Mouse (Mus musculus): ENCODE results near the gene Ccdc8. TPM values are rescaled to one million over a fixed set of nuclear protein-coding genes. Genes with fewer than 3 reads are reported as not detected.

Gene Ccdc8
- polyA plus RNA-seq, 1 experiment from 2014 or later, result 4.5 TPM

DNA sequence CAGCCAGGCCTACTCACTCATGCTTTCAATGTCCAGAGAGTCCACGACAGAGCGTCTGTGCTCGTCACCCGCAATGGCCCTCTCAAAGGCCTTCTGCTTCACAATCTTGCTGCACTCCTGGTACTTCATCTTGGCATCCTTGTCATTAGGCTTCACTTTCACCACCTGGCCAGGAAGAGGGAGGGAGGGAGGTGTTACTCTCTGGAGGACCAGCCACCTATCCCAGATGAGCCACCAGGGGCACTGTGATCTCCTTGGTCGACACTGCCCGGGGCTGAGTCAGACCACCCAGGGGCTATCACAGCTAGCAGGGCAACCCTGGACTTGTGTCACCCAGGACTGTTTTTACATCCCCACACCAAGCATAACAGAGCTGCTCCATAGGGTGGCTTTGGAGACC is 22.9 kb downstream of the Ccdc8 start:
- no peaks in the 10 kb centered on the region for H3K9me3 ChIP-seq (ENCODE audit: control insufficient read depth, low read length)
- H3K4me3 ChIP-seq (replicated peaks; ENCODE audit: low read depth, low read length), result no peak overlapping the region
- DNase-seq (no peak), ATAC-seq (ENCODE audit: low FRiP score, low TSS enrichment) (no peak)
- H3K4me2 ChIP-seq (ENCODE audit: low read length), result no peak overlapping the region
- H3K4me1 ChIP-seq (ENCODE audit: control insufficient read depth, insufficient read depth, low read length), result no peaks in the 10 kb centered on the region
- peaks cover 89% of the 10 kb centered on the region for H3K36me3 ChIP-seq (ENCODE audit: control insufficient read depth, insufficient read depth, low read length)
- no peak overlapping the region for H3K9ac ChIP-seq (replicated peaks; ENCODE audit: low read length)
- no peak overlapping the region for H3K27ac ChIP-seq (replicated peaks; ENCODE audit: low read depth, low read length)
- no peaks in the 10 kb centered on the region for H3K27me3 ChIP-seq (ENCODE audit: control insufficient read depth, insufficient read depth, low read length)
- 81% methylated on average over 6 of the region's 6 CpGs for WGBS

DNA sequence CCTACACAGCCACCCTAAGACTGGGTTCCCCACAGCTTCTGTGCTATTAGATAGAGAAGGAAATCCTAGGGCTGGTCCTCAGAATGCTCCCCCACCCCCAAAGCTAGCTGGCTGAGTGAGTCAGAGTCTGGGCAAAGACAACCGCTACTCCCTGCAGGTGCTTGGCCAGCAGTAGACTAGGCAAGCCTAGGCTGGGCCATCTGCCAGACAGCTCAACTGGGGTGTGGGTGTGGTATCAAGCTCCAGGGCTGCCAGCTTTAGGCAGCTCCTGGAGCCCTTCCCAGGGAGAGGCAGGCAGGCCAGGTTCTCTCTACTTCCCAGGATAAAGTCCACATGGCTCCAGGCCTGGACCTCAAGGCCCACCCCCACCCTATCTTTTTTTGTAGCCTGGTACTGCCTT is 24.5 kb downstream of the Ccdc8 start:
- Histone ChIP-seq H3K27me3 (ENCODE audit: control insufficient read depth, insufficient read depth, low read length) (no peaks in the 10 kb centered on the region), H3K27ac (replicated peaks; ENCODE audit: low read depth, low read length) (no peak overlapping the region), H3K36me3 (ENCODE audit: control insufficient read depth, insufficient read depth, low read length) (peaks cover 89% of the 10 kb centered on the region), H3K4me3 (replicated peaks; ENCODE audit: low read depth, low read length) (no peak overlapping the region), H3K4me2 (ENCODE audit: low read length) (no peak overlapping the region), H3K9ac (replicated peaks; ENCODE audit: low read length) (no peak overlapping the region), H3K4me1 (ENCODE audit: control insufficient read depth, insufficient read depth, low read length) (no peaks in the 10 kb centered on the region), H3K9me3 (ENCODE audit: control insufficient read depth, low read length) (no peaks in the 10 kb centered on the region)
- ATAC-seq (ENCODE audit: low FRiP score, low TSS enrichment) (peak; percentile 49; the same call in 1 of the 2 replicates), DNase-seq (peak; percentile 60)
- WGBS, result 84% methylated on average over 1 of the region's 1 CpGs

- Histone ChIP-seq H3K36me3 (ENCODE audit: control insufficient read depth, insufficient read depth, low read length) (peaks cover 89% of the 10 kb centered on the region), H3K4me1 (ENCODE audit: control insufficient read depth, insufficient read depth, low read length) (no peaks in the 10 kb centered on the region)
- no peak for ATAC-seq (ENCODE audit: low FRiP score, low TSS enrichment)
Measured at GRCm38 (mm10) chr7:17017921-17018320, 25.4 kb downstream of the Ccdc8 start.

GRCm38 (mm10) chr7:17019426-17020166 is 27.1 kb downstream of the Ccdc8 start:
- Histone ChIP-seq H3K4me2 (ENCODE audit: low read length) (no peak overlapping the region), H3K27ac (replicated peaks; ENCODE audit: low read depth, low read length) (no peak overlapping the region), H3K9me3 (ENCODE audit: control insufficient read depth, low read length) (no peaks in the 10 kb centered on the region), H3K36me3 (ENCODE audit: control insufficient read depth, insufficient read depth, low read length) (peaks cover 85% of the 10 kb centered on the region), H3K4me3 (replicated peaks; ENCODE audit: low read depth, low read length) (no peak overlapping the region), H3K27me3 (ENCODE audit: control insufficient read depth, insufficient read depth, low read length) (no peaks in the 10 kb centered on the region), H3K4me1 (ENCODE audit: control insufficient read depth, insufficient read depth, low read length) (no peaks in the 10 kb centered on the region), H3K9ac (replicated peaks; ENCODE audit: low read length) (no peak overlapping the region)
- no peak for ATAC-seq (ENCODE audit: low FRiP score, low TSS enrichment)
- WGBS, result 93% methylated on average over 7 of the region's 7 CpGs
- no peak for DNase-seq

More at GRCm38 (mm10) chr7:17017921-17018320, 25.4 kb downstream of the Ccdc8 start:
- WGBS, result 99% methylated on average over 2 of the region's 2 CpGs
- Histone ChIP-seq H3K4me2 (ENCODE audit: low read length) (no peak overlapping the region), H3K4me3 (replicated peaks; ENCODE audit: low read depth, low read length) (no peak overlapping the region), H3K27ac (replicated peaks; ENCODE audit: low read depth, low read length) (no peak overlapping the region), H3K27me3 (ENCODE audit: control insufficient read depth, insufficient read depth, low read length) (no peaks in the 10 kb centered on the region), H3K9ac (replicated peaks; ENCODE audit: low read length) (no peak overlapping the region), H3K9me3 (ENCODE audit: control insufficient read depth, low read length) (no peaks in the 10 kb centered on the region)
- DNase-seq, result no peak

DNA sequence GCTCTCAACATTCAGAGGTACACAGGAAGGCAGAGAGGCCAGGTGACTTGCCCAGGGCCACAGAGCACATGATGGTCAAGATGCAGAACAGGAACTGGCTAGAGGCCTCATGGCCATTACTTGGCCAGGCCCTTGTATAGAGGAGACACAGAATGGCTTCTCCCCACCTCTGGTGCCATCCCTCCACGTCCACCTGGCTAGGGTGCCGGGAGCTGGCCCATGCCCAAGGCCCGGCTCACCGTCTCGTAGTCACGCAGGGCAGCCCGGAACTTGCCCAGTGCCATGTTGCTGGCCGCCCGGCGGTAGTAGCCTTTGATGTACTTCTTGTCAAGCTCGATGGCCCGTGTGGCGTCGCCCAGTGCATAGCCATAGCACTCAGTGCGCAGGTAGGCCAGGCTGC is 29.7 kb downstream of the Ccdc8 start:
- no peak for DNase-seq
- H3K9ac ChIP-seq (replicated peaks; ENCODE audit: low read length), result no peak overlapping the region
- no peaks in the 10 kb centered on the region for H3K9me3 ChIP-seq (ENCODE audit: control insufficient read depth, low read length)
- H3K4me1 ChIP-seq (ENCODE audit: control insufficient read depth, insufficient read depth, low read length), result peaks cover 9% of the 10 kb centered on the region
- no peak overlapping the region for H3K27ac ChIP-seq (replicated peaks; ENCODE audit: low read depth, low read length)
- H3K4me3 ChIP-seq (replicated peaks; ENCODE audit: low read depth, low read length), result no peak overlapping the region
- no peak overlapping the region for H3K4me2 ChIP-seq (ENCODE audit: low read length)
- no peaks in the 10 kb centered on the region for H3K27me3 ChIP-seq (ENCODE audit: control insufficient read depth, insufficient read depth, low read length)
- ATAC-seq (ENCODE audit: low FRiP score, low TSS enrichment), result no peak
- 97% methylated on average over 15 of the region's 15 CpGs for WGBS
- peaks cover 64% of the 10 kb centered on the region for H3K36me3 ChIP-seq (ENCODE audit: control insufficient read depth, insufficient read depth, low read length)

GRCm38 (mm10) chr7:17023701-17024100 is 31.2 kb downstream of the Ccdc8 start:
- H3K27ac ChIP-seq (replicated peaks; ENCODE audit: low read depth, low read length), result no peak overlapping the region
- H3K9me3 ChIP-seq (ENCODE audit: control insufficient read depth, low read length), result no peaks in the 10 kb centered on the region
- WGBS, result 93% methylated on average over 4 of the region's 4 CpGs
- no peak overlapping the region for H3K4me2 ChIP-seq (ENCODE audit: low read length)
- H3K36me3 ChIP-seq (ENCODE audit: control insufficient read depth, insufficient read depth, low read length), result peaks cover 55% of the 10 kb centered on the region
- H3K27me3 ChIP-seq (ENCODE audit: control insufficient read depth, insufficient read depth, low read length), result no peaks in the 10 kb centered on the region
- H3K9ac ChIP-seq (replicated peaks; ENCODE audit: low read length), result no peak overlapping the region
- no peak for ATAC-seq (ENCODE audit: low FRiP score, low TSS enrichment)
- H3K4me1 ChIP-seq (ENCODE audit: control insufficient read depth, insufficient read depth, low read length), result peaks cover 9% of the 10 kb centered on the region
- H3K4me3 ChIP-seq (replicated peaks; ENCODE audit: low read depth, low read length), result no peak overlapping the region
- DNase-seq, result no peak

GRCm38 (mm10) chr7:17024141-17024540 is 31.6 kb downstream of the Ccdc8 start:
- Histone ChIP-seq H3K36me3 (ENCODE audit: control insufficient read depth, insufficient read depth, low read length) (peaks cover 51% of the 10 kb centered on the region), H3K4me2 (ENCODE audit: low read length) (no peak overlapping the region), H3K9me3 (ENCODE audit: control insufficient read depth, low read length) (no peaks in the 10 kb centered on the region), H3K4me3 (replicated peaks; ENCODE audit: low read depth, low read length) (no peak overlapping the region), H3K27me3 (ENCODE audit: control insufficient read depth, insufficient read depth, low read length) (no peaks in the 10 kb centered on the region), H3K27ac (replicated peaks; ENCODE audit: low read depth, low read length) (no peak overlapping the region), H3K4me1 (ENCODE audit: control insufficient read depth, insufficient read depth, low read length) (peaks cover 9% of the 10 kb centered on the region), H3K9ac (replicated peaks; ENCODE audit: low read length) (no peak overlapping the region)
- ATAC-seq (ENCODE audit: low FRiP score, low TSS enrichment) (no peak), DNase-seq (no peak)
- 90% methylated on average over 6 of the region's 6 CpGs for WGBS

GRCm38 (mm10) chr7:17024814-17025504 is 32.5 kb downstream of the Ccdc8 start:
- Histone ChIP-seq H3K9ac (replicated peaks; ENCODE audit: low read length) (no peak overlapping the region), H3K4me1 (ENCODE audit: control insufficient read depth, insufficient read depth, low read length) (peaks cover 9% of the 10 kb centered on the region), H3K4me2 (ENCODE audit: low read length) (no peak overlapping the region), H3K27ac (replicated peaks; ENCODE audit: low read depth, low read length) (no peak overlapping the region), H3K36me3 (ENCODE audit: control insufficient read depth, insufficient read depth, low read length) (peaks cover 43% of the 10 kb centered on the region), H3K27me3 (ENCODE audit: control insufficient read depth, insufficient read depth, low read length) (no peaks in the 10 kb centered on the region), H3K4me3 (replicated peaks; ENCODE audit: low read depth, low read length) (no peak overlapping the region), H3K9me3 (ENCODE audit: control insufficient read depth, low read length) (no peaks in the 10 kb centered on the region)
- no peak for ATAC-seq (ENCODE audit: low FRiP score, low TSS enrichment)
- no peak for DNase-seq
- 92% methylated on average over 10 of the region's 10 CpGs for WGBS

DNA sequence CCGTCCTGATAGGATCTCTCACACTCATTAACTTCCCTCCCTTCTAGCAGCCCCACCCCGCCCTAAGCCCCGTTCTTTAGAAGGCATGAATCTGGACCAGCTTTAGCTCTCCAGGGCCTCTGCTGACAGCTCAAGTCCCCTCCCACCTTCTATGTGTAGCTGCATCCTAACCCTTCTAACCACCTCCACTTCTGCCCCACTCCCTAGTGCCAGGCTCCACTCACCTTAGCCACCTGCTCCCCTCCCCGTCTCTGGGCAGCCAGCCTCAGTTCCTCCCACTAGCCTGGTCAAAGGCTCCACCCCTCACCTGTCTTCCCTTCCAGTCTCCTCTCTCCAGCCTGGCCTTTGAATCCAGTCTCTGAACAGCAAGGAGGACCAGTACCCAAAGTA is 33.0 kb downstream of the Ccdc8 start:
- Histone ChIP-seq H3K9ac (replicated peaks; ENCODE audit: low read length) (no peak overlapping the region; the same call in 1 of the 2 replicates), H3K4me1 (ENCODE audit: control insufficient read depth, insufficient read depth, low read length) (peaks cover 9% of the 10 kb centered on the region), H3K27ac (replicated peaks; ENCODE audit: low read depth, low read length) (no peak overlapping the region), H3K36me3 (ENCODE audit: control insufficient read depth, insufficient read depth, low read length) (peaks cover 37% of the 10 kb centered on the region), H3K4me2 (ENCODE audit: low read length) (0 out of 2 replicates have a peak overlapping the region, but pooled peaks have one; percentile 59), H3K4me3 (replicated peaks; ENCODE audit: low read depth, low read length) (no peak overlapping the region), H3K9me3 (ENCODE audit: control insufficient read depth, low read length) (no peaks in the 10 kb centered on the region), H3K27me3 (ENCODE audit: control insufficient read depth, insufficient read depth, low read length) (no peaks in the 10 kb centered on the region)
- ATAC-seq (ENCODE audit: low FRiP score, low TSS enrichment), result no peak
- no peak for DNase-seq
- WGBS, result 81% methylated on average over 4 of the region's 4 CpGs
